Mouse (Mus musculus): Measurements from ENCODE around the gene Ginm1. TPM values are rescaled to one million over a fixed set of nuclear protein-coding genes. Genes with fewer than 3 reads are reported as not detected.

Ginm1 gene
- polyA plus RNA-seq, 1 experiment from 2014 or later, result 48.0 TPM

DNA sequence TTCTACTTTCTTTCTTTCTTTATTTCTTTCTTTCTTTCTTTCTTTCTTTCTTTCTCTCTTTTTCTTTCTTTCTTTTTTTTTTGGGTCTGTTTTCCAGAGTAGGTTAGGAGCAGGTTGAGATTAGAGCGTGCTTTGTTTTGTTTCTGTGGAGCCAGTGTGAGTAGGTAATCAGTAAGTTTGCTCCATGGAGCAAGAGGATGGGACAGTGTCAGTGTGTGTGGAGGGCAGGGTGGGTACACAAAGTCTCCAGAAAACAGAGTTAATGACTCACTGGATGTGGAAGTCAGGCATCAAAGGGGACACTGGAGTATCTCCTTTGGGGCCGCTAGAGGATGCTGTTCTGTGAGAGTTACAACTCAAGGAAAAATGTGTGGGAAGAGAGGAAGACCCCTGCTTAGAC is 44.3 kb upstream of the Ginm1 start:
- no peaks in the 10 kb centered on the region for H3K27me3 ChIP-seq (replicated peaks; ENCODE audit: control insufficient read depth, insufficient read depth, low read length)
- ATAC-seq (replicated peaks; ENCODE audit: low FRiP score), result no peak
- 73% methylated on average over 2 of the region's 2 CpGs for WGBS
- no peak overlapping the region for H3K9ac ChIP-seq (ENCODE audit: low read depth, low read length)
- no peak overlapping the region for H3K4me2 ChIP-seq
- H3K9me3 ChIP-seq (ENCODE audit: control insufficient read depth, low read length), result no peaks in the 10 kb centered on the region
- DNase-seq (ENCODE audit: low spot score), result no peak
- no peaks in the 10 kb centered on the region for H3K36me3 ChIP-seq (ENCODE audit: control insufficient read depth, insufficient read depth, low read length)
- H3K4me1 ChIP-seq (replicated peaks; ENCODE audit: control insufficient read depth, insufficient read depth, low read length), result 0 out of 2 replicates have a peak, but pooled peaks cover 3% of the 10 kb centered on the region
- no peak overlapping the region for H3K27ac ChIP-seq (ENCODE audit: low read depth, low read length)
- H3K4me3 ChIP-seq (ENCODE audit: low read depth, low read length), result no peak overlapping the region

DNA sequence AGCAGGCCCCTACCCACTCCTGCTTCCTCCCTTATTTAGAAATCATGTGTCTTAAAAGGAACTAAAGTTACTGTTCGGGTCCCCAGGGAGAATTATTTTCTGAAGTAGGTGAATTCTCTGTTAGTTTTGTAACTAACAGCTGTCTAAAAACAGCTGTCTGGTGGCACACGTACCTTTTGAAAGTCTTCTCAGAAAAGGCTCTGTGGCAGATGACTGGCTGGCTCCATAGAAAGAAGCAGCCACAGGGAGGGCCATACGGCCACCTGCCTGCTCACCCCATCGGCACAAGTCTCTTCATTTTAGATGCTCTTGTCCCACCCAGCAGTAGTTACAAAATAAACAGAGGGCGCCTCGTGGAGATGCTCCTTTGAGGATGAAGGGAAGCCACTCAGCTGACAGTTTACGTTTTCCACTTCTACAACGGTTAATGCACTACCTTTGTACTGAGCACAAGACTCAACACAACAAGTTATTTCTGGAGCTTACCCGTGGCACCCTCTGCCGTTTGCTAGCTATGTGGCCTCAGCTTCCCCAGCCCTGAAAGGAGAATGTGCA is 42.1 kb upstream of the Ginm1 start:
- DNase-seq (ENCODE audit: low spot score) (no peak), ATAC-seq (replicated peaks; ENCODE audit: low FRiP score) (no peak)
- Histone ChIP-seq H3K27me3 (replicated peaks; ENCODE audit: control insufficient read depth, insufficient read depth, low read length) (no peaks in the 10 kb centered on the region), H3K9ac (ENCODE audit: low read depth, low read length) (no peak overlapping the region), H3K36me3 (ENCODE audit: control insufficient read depth, insufficient read depth, low read length) (no peaks in the 10 kb centered on the region), H3K4me2 (no peak overlapping the region), H3K4me1 (replicated peaks; ENCODE audit: control insufficient read depth, insufficient read depth, low read length) (0 out of 2 replicates have a peak, but pooled peaks cover 3% of the 10 kb centered on the region), H3K27ac (ENCODE audit: low read depth, low read length) (no peak overlapping the region), H3K9me3 (ENCODE audit: control insufficient read depth, low read length) (no peaks in the 10 kb centered on the region), H3K4me3 (ENCODE audit: low read depth, low read length) (no peak overlapping the region)
- 72% methylated on average over 10 of the region's 10 CpGs for WGBS

- H3K4me2 ChIP-seq, result no peak overlapping the region
- DNase-seq (ENCODE audit: low spot score) (no peak), ATAC-seq (replicated peaks; ENCODE audit: low FRiP score) (no peak)
- no peaks in the 10 kb centered on the region for H3K36me3 ChIP-seq (ENCODE audit: control insufficient read depth, insufficient read depth, low read length)
- H3K4me3 ChIP-seq (ENCODE audit: low read depth, low read length), result no peak overlapping the region
- H3K9ac ChIP-seq (ENCODE audit: low read depth, low read length), result no peak overlapping the region
- no peak overlapping the region for H3K27ac ChIP-seq (ENCODE audit: low read depth, low read length)
- 0 out of 2 replicates have a peak, but pooled peaks cover 3% of the 10 kb centered on the region for H3K4me1 ChIP-seq (replicated peaks; ENCODE audit: control insufficient read depth, insufficient read depth, low read length)
- H3K9me3 ChIP-seq (ENCODE audit: control insufficient read depth, low read length), result no peaks in the 10 kb centered on the region
- 61% methylated on average over 9 of the region's 9 CpGs for whole genome bisulfite sequencing
- H3K27me3 ChIP-seq (replicated peaks; ENCODE audit: control insufficient read depth, insufficient read depth, low read length), result no peaks in the 10 kb centered on the region
Observed at GRCm38 (mm10) chr10:7833377-7834165, 40.9 kb upstream of the Ginm1 start.

DNA sequence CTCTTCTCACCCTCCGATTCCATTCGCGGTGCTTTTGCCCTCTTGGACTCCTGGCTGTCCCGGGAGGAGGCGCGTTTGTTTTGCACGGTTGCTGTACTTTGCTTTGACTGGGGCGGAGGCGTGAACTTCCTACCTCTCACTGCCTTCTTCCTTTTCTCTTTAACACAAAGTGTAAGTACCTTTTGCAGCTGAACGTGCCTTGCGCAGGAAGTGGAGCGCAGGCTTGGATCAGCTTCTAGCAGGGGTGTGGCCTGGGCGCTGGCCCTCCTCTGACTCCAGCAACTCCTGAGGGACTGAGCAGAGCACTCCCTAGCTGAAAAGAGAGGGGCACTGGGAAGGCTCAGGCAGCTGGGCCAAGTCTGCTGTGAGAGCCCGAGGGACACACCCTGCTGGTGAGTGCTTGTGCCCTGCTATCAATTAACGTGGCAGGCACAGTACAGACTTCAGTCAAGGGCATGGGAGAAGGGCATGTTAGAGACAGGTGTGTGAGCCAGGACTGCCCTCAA is 39.6 kb upstream of the Ginm1 start, which contains the start of gene Zc3h12d:
Gene Zc3h12d, plus strand, starts transcription at position 300 of the 506 bp plus-strand sequence.
- H3K27ac ChIP-seq (ENCODE audit: low read depth, low read length), result no peak within 1 kb of the TSS
- no peaks in the 10 kb centered on the region for H3K27me3 ChIP-seq (replicated peaks; ENCODE audit: control insufficient read depth, insufficient read depth, low read length)
- WGBS, result 5% methylated on average over 15 of the region's 15 CpGs
- ATAC-seq (replicated peaks; ENCODE audit: low FRiP score) (no peak; the same call in 1 of the 2 replicates), DNase-seq (ENCODE audit: low spot score) (peak; percentile 42)
- H3K9me3 ChIP-seq (ENCODE audit: control insufficient read depth, low read length), result no peaks in the 10 kb centered on the region
- peak within 1 kb of the TSS; percentile 6; the same call in 1 of the 2 replicates for H3K4me3 ChIP-seq (ENCODE audit: low read depth, low read length)
- no peaks in the 10 kb centered on the region for H3K36me3 ChIP-seq (ENCODE audit: control insufficient read depth, insufficient read depth, low read length)
- H3K4me2 ChIP-seq, result peak within 1 kb of the TSS; percentile 48
- no peak within 1 kb of the TSS for H3K9ac ChIP-seq (ENCODE audit: low read depth, low read length)
- H3K4me1 ChIP-seq (replicated peaks; ENCODE audit: control insufficient read depth, insufficient read depth, low read length), result 0 out of 2 replicates have a peak, but pooled peaks cover 3% of the 10 kb centered on the region

DNA sequence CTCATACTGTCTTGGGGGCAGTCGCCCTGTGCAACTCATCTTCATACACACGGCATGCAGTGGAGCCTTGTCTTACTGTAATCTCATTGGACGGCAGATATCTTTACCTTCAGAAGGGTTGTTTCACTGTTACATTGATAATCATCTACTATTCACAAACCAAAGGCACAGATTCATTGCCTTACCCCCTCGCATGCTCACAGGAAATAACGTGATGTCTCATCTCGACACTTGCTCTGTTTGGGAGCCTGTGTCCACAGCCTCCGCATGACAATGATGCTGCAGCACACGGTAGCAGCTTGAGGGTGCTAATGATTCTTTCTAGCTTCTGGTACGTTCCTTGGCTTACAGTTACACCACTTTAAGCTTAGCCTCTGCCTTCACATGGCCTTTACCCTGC is 33.5 kb upstream of the Ginm1 start:
- Histone ChIP-seq H3K4me2 (no peak overlapping the region), H3K9ac (ENCODE audit: low read depth, low read length) (no peak overlapping the region), H3K4me3 (ENCODE audit: low read depth, low read length) (no peak overlapping the region), H3K36me3 (ENCODE audit: control insufficient read depth, insufficient read depth, low read length) (peaks cover 7% of the 10 kb centered on the region), H3K27ac (ENCODE audit: low read depth, low read length) (no peak overlapping the region), H3K4me1 (replicated peaks; ENCODE audit: control insufficient read depth, insufficient read depth, low read length) (no peaks in the 10 kb centered on the region), H3K9me3 (ENCODE audit: control insufficient read depth, low read length) (no peaks in the 10 kb centered on the region), H3K27me3 (replicated peaks; ENCODE audit: control insufficient read depth, insufficient read depth, low read length) (no peaks in the 10 kb centered on the region)
- 88% methylated on average over 9 of the region's 9 CpGs for WGBS
- DNase-seq (ENCODE audit: low spot score) (no peak), ATAC-seq (replicated peaks; ENCODE audit: low FRiP score) (no peak)

- Histone ChIP-seq H3K4me3 (ENCODE audit: low read depth, low read length) (no peak overlapping the region), H3K27ac (ENCODE audit: low read depth, low read length) (no peak overlapping the region), H3K4me2 (no peak overlapping the region), H3K9ac (ENCODE audit: low read depth, low read length) (no peak overlapping the region), H3K36me3 (ENCODE audit: control insufficient read depth, insufficient read depth, low read length) (peaks cover 11% of the 10 kb centered on the region), H3K27me3 (replicated peaks; ENCODE audit: control insufficient read depth, insufficient read depth, low read length) (no peaks in the 10 kb centered on the region), H3K4me1 (replicated peaks; ENCODE audit: control insufficient read depth, insufficient read depth, low read length) (no peaks in the 10 kb centered on the region), H3K9me3 (ENCODE audit: control insufficient read depth, low read length) (no peaks in the 10 kb centered on the region)
- no peak for DNase-seq (ENCODE audit: low spot score)
- WGBS, result 90% methylated on average over 4 of the region's 4 CpGs
- no peak for ATAC-seq (replicated peaks; ENCODE audit: low FRiP score)
Observed at GRCm38 (mm10) chr10:7825281-7825665, 32.6 kb upstream of the Ginm1 start.

DNA sequence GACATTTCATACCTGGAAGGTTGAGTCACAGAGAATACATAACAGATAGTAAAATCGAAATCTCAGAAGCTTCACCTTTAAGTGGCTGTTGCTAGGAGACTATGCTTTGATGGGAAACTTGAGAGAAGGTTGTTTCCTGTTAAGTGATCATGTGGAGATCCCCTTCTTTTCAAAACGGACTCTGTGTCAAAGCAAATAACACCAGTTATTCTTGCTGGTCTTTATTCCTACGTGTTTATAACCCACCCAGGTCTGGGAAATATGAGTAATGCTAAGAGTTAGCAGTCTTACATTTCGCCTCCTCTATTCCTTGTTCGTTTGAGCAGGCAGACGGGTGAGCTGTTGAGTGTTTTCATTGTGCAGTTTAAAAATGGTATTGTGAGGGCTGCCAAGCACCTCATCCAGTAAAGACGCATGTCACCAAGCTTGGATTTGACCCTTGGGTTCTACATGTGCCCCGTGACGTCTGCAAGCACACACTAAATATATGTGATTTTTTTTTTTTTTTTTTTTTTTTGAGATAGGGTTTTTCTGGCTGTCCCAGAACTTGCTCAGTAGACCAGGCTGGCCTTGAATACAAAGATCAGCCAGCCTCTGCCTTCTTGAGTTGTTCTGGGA is 32.1 kb upstream of the Ginm1 start:
- Histone ChIP-seq H3K9me3 (ENCODE audit: control insufficient read depth, low read length) (no peaks in the 10 kb centered on the region), H3K27me3 (replicated peaks; ENCODE audit: control insufficient read depth, insufficient read depth, low read length) (no peaks in the 10 kb centered on the region), H3K4me2 (no peak overlapping the region), H3K36me3 (ENCODE audit: control insufficient read depth, insufficient read depth, low read length) (peaks cover 11% of the 10 kb centered on the region), H3K4me3 (ENCODE audit: low read depth, low read length) (no peak overlapping the region), H3K9ac (ENCODE audit: low read depth, low read length) (no peak overlapping the region), H3K4me1 (replicated peaks; ENCODE audit: control insufficient read depth, insufficient read depth, low read length) (no peaks in the 10 kb centered on the region), H3K27ac (ENCODE audit: low read depth, low read length) (no peak overlapping the region)
- no peak for ATAC-seq (replicated peaks; ENCODE audit: low FRiP score)
- 87% methylated on average over 9 of the region's 9 CpGs for WGBS
- no peak for DNase-seq (ENCODE audit: low spot score)

DNA sequence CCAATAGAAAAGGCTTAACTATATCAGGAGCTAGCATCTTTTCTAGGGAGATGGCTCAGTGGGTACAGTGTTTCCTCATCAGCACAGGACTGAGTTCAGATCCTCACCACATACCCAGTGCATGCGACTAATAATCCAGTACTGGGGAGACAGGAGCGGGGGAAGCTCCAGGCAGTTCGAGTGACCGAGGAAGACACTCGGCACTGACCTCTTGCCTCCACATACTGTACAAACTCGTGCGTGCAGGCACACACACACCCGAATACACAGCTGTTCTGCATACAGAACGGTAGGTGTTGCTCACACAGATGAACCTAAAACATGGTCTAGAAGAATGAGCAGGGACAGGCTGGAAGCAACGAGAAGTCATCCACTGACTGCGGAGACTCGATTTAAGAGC is 29.4 kb upstream of the Ginm1 start:
- H3K27me3 ChIP-seq (replicated peaks; ENCODE audit: control insufficient read depth, insufficient read depth, low read length), result no peaks in the 10 kb centered on the region
- WGBS, result 95% methylated on average over 12 of the region's 12 CpGs
- no peaks in the 10 kb centered on the region for H3K4me1 ChIP-seq (replicated peaks; ENCODE audit: control insufficient read depth, insufficient read depth, low read length)
- H3K4me3 ChIP-seq (ENCODE audit: low read depth, low read length), result no peak overlapping the region
- no peak overlapping the region for H3K4me2 ChIP-seq
- no peak overlapping the region for H3K27ac ChIP-seq (ENCODE audit: low read depth, low read length)
- no peak overlapping the region for H3K9ac ChIP-seq (ENCODE audit: low read depth, low read length)
- H3K36me3 ChIP-seq (ENCODE audit: control insufficient read depth, insufficient read depth, low read length), result peaks cover 14% of the 10 kb centered on the region
- no peaks in the 10 kb centered on the region for H3K9me3 ChIP-seq (ENCODE audit: control insufficient read depth, low read length)
- DNase-seq (ENCODE audit: low spot score) (no peak), ATAC-seq (replicated peaks; ENCODE audit: low FRiP score) (no peak)

All from liver, embryonic 11.5 days (tissue).